Mouse (Mus musculus): ENCODE measurements at regions not wholly inside any gene's neighbourhood (a gene's known extent, or its start where the extent isn't known, plus 50 kb on each side); places are given as distances from the start of the nearest gene placed in this dataset.

DNA sequence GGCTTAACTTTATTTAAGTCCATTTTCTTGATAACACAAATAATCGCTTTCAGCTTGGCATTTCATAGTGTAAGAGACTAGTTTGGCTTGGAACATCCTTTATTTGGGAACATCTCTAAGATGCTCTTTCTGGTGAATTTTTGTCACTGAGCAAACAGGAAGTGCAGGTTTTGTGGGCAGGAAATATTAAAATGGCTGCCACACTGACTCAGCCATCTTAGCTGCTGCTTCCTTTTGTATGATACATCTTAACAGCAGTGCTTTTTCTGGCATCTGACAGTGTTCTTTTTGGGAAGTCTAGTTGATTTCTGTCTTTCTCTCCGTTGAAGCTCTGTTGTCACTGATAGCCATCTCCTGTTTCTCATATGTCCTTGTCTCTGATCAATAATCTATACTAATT is 329.4 kb upstream of the Tet2 start:
- DNase-seq (ENCODE audit: low spot score) = no peak

GRCm38 (mm10) chr3:133876439-133877072 is 331.6 kb upstream of the Tet2 start:
- DNase-seq (ENCODE audit: low spot score) = no peak

DNA sequence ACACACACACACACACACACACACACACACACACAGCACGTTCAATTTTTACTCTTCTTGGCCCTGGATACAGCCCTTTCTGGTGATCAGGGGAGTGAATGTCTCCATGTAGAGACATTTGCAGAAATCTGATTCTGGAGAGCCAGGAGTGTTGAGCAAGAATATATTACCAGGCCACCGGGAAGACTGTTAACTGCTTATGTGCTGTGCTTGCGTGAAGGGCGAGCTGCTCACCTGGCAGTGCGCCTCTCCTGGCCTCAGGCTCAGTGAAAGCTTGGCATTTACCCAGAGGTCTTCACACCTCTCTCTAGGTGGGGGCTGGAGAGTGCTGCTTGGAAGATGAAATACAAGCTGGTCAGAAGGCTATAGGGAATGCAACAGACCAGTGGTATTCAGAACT is 332.4 kb upstream of the Tet2 start:
- DNase-seq (ENCODE audit: low spot score) = no peak

DNA sequence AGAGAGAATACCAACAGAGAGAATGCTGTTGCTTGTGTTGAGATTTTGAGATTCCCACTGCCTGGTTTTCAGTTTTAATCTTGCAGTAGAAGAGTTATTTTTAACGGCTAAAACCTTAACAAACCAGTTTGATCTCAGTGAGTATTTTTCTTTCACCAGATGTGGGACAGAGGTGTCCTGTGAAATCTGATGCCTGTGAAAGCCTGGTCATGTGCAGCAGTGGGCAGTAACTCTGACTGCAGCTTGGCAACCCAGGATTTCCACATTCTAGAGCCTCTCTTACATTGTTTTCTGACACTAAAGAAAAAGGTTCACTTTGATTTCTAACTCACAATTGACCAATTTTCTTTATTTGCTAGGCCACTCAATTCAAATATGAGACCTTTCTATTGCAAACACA is 335.7 kb upstream of the Tet2 start:
- DNase-seq (ENCODE audit: low spot score) = no peak

GRCm38 (mm10) chr3:133901931-133902330 is 334.4 kb upstream of the Cxxc4 start:
- DNase-seq (ENCODE audit: low spot score) = no peak

GRCm38 (mm10) chr3:133922200-133922599 is 314.1 kb upstream of the Cxxc4 start:
- no peak for DNase-seq (ENCODE audit: low spot score)

DNA sequence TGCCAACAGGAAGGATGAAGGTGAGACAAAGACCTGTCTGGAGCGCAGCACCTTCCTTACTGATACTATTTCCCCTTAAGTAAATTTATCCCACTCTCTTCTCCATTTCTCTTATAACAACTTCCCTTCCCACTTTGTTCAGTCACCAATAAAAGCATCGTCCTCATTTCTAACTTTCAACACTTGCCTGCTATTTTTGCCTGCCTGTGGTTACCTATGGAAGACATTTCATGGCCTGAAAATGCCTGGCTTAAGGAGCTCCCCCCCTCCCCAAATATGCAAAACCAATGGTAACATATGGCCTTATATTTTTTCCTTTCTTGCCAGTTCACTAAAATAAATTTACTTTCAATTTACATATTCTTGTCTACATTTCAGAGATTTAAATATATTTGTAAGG is 271.0 kb upstream of the Cxxc4 start:
- DNase-seq (ENCODE audit: low spot score) = no peak

GRCm38 (mm10) chr3:133968176-133968575 is 268.1 kb upstream of the Cxxc4 start:
- no peak for DNase-seq (ENCODE audit: low spot score)

DNA sequence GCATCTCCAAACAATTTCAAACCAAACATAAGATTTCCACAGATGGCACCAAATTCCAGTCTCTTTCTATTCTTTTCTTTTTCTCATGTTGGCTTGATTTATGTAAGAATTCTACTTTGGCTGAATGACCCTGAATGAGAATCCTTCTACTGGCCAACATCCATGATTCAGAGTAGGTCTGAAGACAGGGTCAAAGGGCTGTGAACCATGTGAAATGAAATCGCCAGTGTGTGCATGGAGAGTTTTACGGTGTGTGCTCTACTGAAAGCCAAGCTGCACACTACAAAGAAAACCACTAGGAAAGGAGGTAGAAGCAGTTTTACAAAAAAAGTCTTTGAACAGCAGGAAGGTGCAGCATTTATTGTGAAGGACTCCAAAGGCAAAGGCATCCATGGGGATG is 263.5 kb upstream of the Cxxc4 start:
- DNase-seq (ENCODE audit: low spot score) = no peak

DNA sequence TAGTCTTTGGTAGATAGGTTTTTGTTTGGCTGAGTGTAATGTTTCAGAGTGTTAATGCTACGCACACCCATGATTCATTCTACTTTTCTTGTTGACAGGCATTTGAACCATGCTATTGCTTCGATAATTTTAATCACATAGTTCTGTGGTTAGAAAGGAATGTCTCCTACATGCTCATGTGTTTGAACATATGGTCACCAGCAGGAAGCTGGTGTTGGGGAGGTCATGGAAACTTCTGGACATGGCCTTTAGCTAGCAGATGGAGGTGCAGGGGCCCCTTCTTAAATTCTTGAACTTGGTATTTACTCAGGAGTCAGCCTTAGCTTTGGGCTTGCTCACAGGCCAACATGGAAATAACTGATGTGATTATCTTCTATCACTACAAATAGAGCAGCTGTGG is 248.6 kb upstream of the Cxxc4 start:
- DNase-seq (ENCODE audit: low spot score) = no peak

DNA sequence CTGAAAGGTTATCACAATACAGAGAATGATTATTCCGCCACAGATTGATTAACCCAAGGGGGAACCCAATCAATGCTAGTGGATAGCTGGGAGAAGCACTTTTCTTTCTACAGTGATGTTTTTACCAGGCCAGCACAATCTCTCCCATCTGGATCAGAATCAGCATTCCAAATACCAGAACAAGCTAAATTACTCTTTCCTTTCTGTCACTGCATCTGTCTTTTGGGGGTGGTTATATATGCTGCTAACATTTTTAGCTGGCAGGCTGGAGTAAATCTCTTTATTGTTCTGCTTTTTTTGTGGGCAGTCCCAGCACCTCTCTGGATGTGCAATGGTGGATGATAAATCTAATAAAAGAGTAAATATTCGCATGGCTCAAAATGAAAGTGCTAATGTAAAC is 242.3 kb upstream of the Cxxc4 start:
- DNase-seq (ENCODE audit: low spot score) = no peak

GRCm38 (mm10) chr3:133999965-134000364 is 236.3 kb upstream of the Cxxc4 start:
- DNase-seq (ENCODE audit: low spot score) = no peak

- DNase-seq (ENCODE audit: low spot score) = no peak
These were observed 235.7 kb upstream of the Cxxc4 start for GRCm38 (mm10) chr3:134000595-134000994.

DNA sequence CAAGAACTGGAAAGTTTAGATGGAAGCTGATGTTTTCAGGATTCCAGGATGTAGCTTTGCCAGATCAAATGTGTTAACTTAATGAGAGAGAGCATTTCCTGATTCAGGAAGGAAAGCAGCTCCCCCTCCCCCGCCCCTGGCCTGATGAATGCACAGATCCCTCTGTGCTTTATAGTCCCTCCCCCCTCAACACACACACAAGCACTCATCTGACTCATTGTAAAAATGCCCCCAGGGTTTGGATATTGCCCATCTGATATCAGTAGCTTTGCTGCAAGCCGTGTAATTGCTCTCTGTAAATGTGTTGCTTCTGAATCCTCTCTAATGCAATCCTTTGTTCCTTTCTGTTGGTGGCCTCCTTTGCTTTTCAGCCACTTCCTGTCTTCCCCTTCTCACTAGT is 221.5 kb upstream of the Cxxc4 start:
- DNase-seq (ENCODE audit: low spot score) = no peak

GRCm38 (mm10) chr3:134015412-134015811 is 220.9 kb upstream of the Cxxc4 start:
- no peak for DNase-seq (ENCODE audit: low spot score)

GRCm38 (mm10) chr3:134033862-134034261 is 202.4 kb upstream of the Cxxc4 start:
- no peak for DNase-seq (ENCODE audit: low spot score)

DNA sequence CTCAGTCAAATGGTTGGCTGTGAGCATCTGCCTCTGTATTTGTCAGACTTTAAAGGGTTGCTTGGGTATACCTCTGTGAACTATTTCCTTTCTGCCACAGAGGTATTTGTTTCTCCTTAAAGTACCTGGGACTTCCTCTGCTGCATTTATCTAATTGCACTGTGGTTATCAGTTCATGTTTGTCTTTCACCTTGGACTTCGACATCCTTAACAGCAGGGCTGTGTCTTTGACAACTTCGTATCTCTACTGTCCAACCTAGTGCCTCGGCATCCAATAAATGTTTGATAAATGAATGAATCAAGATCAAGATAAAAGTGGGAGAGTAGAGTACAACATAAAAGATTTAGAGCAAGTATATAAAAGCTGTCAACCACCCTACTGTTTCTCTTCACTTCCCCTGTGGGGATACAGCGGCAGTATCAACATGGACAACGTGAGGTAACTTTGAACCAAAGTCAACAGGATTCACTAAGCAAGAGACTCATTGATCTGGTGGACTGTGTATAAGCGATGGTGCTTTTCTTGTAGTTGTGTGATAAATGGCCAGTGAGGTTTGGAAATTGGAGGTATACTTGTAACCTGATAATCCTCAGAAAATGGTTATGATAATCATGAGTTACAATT is 199.9 kb upstream of the Cxxc4 start:
- DNase-seq (ENCODE audit: low spot score) = no peak

DNA sequence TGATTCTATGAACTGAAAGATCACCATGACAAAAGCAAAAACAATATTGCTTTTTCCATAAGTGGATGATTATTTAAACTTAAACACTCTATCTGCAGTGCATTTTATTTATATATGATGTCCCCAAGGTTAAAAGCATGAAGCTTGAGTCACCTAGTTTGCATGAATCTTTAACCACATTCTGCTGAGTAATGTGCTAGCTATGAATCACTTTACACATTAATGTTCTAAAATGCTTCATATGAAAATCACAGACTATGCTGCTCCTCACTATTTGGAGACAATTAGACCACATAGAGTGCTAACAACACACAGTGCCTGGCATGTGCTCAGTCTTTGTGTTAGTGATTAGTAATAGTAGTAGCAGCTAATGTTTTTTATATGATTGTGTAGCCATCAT is 185.6 kb upstream of the Cxxc4 start:
- no peak for DNase-seq (ENCODE audit: low spot score)

DNA sequence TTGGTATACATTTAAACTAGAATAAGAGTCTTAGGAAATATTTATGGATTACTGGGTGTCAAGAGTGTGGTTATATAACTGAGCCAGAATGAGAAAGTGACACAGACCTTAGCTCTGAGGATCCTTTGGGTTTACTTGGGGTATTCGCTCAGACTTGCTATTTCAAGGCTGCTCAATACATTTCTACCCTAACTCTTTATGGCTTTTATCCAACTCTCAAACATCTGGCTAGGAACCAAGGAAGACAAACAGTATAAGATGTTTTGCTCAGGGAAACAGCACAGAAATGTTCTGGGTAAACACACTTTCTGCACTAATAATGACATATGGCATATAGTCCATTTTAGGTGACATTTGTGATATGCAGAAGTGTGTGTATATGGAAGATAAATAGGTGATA is 153.8 kb upstream of the Cxxc4 start:
- DNase-seq (ENCODE audit: low spot score) = no peak

GRCm38 (mm10) chr3:134099471-134100125 is 136.7 kb upstream of the Cxxc4 start:
- no peak for DNase-seq (ENCODE audit: low spot score)

DNA sequence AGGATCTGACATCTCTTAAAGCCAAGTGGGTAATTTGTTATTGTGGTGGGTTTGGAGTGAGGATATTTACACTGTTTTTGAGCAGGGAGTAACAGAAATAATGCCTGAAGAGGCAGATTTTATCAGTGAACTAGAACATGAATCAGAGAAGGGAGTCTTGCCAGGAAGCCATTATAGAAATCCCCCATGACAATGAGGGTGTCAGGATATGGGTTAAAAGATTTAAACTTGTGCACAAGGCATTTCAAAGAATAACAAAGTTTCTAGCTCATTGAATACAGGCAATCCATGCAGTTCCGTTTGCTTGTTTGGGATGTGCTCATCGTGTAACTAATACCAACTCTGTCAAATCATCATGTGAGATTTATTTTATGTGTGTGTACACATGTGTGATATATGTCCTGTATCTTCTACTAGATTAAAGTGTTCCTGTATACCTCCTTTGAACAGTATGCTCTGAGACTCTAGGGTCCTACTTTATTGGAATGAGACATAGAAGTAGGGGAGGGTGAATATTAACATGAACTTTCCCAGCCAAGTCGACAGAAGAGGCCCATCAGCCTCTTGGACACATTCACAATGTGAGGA is 134.0 kb upstream of the Cxxc4 start:
- no peak for DNase-seq (ENCODE audit: low spot score)

GRCm38 (mm10) chr3:134104625-134105024 is 131.7 kb upstream of the Cxxc4 start:
- no peak for DNase-seq (ENCODE audit: low spot score)

DNA sequence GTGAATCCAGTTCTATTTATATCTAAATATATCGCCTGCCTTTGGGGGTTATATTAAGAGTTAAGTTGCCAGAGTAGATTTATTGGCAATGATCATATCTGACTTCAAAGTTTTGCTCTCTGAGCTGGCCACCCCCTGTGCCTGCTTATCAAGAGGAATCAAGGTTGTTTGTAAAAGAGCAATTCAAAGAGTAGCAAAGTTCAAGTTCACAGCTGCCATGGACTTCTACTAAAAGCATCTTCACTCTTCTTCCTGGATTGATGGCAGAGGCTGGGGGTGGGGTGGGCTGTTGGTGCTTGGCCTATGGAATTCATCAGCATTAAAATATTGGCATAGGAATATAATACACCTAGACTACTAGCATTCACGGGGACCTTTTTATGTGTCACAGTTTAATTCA is 131.2 kb upstream of the Cxxc4 start:
- no peak for DNase-seq (ENCODE audit: low spot score)
